Mouse (Mus musculus) myocyte (in vitro differentiated cells): ENCODE results near the gene Arhgef12. TPM values are rescaled to one million over a fixed set of nuclear protein-coding genes. Genes with fewer than 3 reads are reported as not detected.

ENCODE experiments used
- H3K27me3 ChIP-seq: one replicate; pipeline ENCODE4 v1.6.1; 2011; ENCODE audit not compliant: control insufficient read depth, insufficient read depth, insufficient read length
- H3K36me3 ChIP-seq: one replicate; pipeline ENCODE4 v1.6.1; 2011; ENCODE audit not compliant: control insufficient read depth, insufficient read depth
- H3K4me2 ChIP-seq: one replicate; pipeline ENCODE4 v1.6.1; 2011; ENCODE audit warnings: low read depth, control low read depth
- H3K4me3 ChIP-seq: one replicate; pipeline ENCODE4 v1.5.1; 2011; ENCODE audit warnings: mild to moderate bottlenecking, control low read depth, moderate library complexity
- H3K79me2 ChIP-seq: one replicate; pipeline ENCODE4 v1.6.1; 2011; ENCODE audit not compliant: control insufficient read depth, insufficient read depth
- H3ac ChIP-seq: one replicate; pipeline ENCODE4 v1.6.1; 2011; ENCODE audit not compliant: control insufficient read depth, insufficient read length
- CEBPB ChIP-seq: IDR thresholded peaks from 2 replicates; pipeline ENCODE4 v1.6.1; 2011; ENCODE audit warnings: mild to moderate bottlenecking, moderate library complexity; ENCODE audit not compliant: poor library complexity, insufficient read depth, severe bottlenecking
- E2F4 ChIP-seq: IDR thresholded peaks from one replicate; pipeline ENCODE4 v1.6.1; 2011; ENCODE audit warnings: mild to moderate bottlenecking, control low read depth, moderate library complexity; ENCODE audit not compliant: insufficient read depth
- MAX ChIP-seq: IDR thresholded peaks from one replicate; pipeline ENCODE4 v1.6.1; 2011; ENCODE audit warnings: low read depth, mild to moderate bottlenecking, control low read depth
- MYOD1 ChIP-seq, 3 experiments: IDR thresholded peaks; one replicate each; pipeline ENCODE4 v1.6.1; 2011; ENCODE audit warnings: control low read depth in 2 of 3, low read depth in 2 of 3, mild to moderate bottlenecking in 2 of 3, moderate library complexity in 1 of 3; ENCODE audit not compliant: insufficient read length in 2 of 3, control insufficient read depth in 1 of 3
- MYOG ChIP-seq, 3 experiments: IDR thresholded peaks; one replicate each; pipeline ENCODE4 v1.6.1; 2011; ENCODE audit warnings: control low read depth in 2 of 3, low read depth in 2 of 3, mild to moderate bottlenecking in 2 of 3; ENCODE audit not compliant: insufficient read length in 2 of 3, control insufficient read depth in 1 of 3, insufficient read depth in 1 of 3
- POLR2A ChIP-seq: IDR thresholded peaks from one replicate; pipeline ENCODE4 v1.6.1; 2011; ENCODE audit warnings: low read depth, mild to moderate bottlenecking, control low read depth, moderate library complexity; ENCODE audit not compliant: insufficient read length
- POLR2AphosphoS2 ChIP-seq: IDR thresholded peaks from one replicate; pipeline ENCODE4 v1.6.1; 2011; ENCODE audit warnings: low read depth, control low read depth; ENCODE audit not compliant: insufficient read length
- REST ChIP-seq: IDR thresholded peaks from one replicate; pipeline ENCODE4 v1.6.1; 2011; ENCODE audit warnings: mild to moderate bottlenecking, control low read depth, moderate library complexity; ENCODE audit not compliant: insufficient read depth, insufficient read length
- SRF ChIP-seq: IDR thresholded peaks from one replicate; pipeline ENCODE4 v1.6.1; 2011; ENCODE audit warnings: low read depth; ENCODE audit not compliant: control insufficient read depth, insufficient read length
- TCF12 ChIP-seq: IDR thresholded peaks from one replicate; pipeline ENCODE4 v1.6.1; 2011; ENCODE audit warnings: mild to moderate bottlenecking, control low read depth; ENCODE audit not compliant: poor library complexity, insufficient read depth, severe bottlenecking
- TCF3 ChIP-seq: IDR thresholded peaks from one replicate; pipeline ENCODE4 v1.6.1; 2011; ENCODE audit warnings: low read depth, control low read depth; ENCODE audit not compliant: insufficient read length
- USF1 ChIP-seq: IDR thresholded peaks from one replicate; pipeline ENCODE4 v1.6.1; 2011; ENCODE audit warnings: low read depth, mild to moderate bottlenecking, control low read depth, moderate library complexity
- polyA plus RNA-seq: library from polyadenylated mRNA; unstranded; fragments of >200 nt; fragmentation: generic; extraction: Trizol; gene quantifications from one replicate; pipeline ENCODE4 v1.2.1, GENCODE M21; 2012; ENCODE audit warnings: missing spikeins

The Arhgef12 gene
- polyA plus RNA-seq, 1 experiment = 12.9 TPM

GRCm38 (mm10) chr9:43109125-43109524, 2.1 kb upstream of the Arhgef12 start:
- H3K79me2 ChIP-seq = peaks cover 12% of the 10 kb centered on the region
- no peaks in the 10 kb centered on the region for H3K27me3 ChIP-seq
- no peak overlapping the region for H3K4me2 ChIP-seq
- H3K36me3 ChIP-seq = no peaks in the 10 kb centered on the region
- no peak for TF ChIP-seq TCF12
- TF ChIP-seq REST = no peak
- no peak for TF ChIP-seq CEBPB
- TF ChIP-seq MAX = no peak
- TF ChIP-seq POLR2AphosphoS2 = no peak
- TF ChIP-seq MYOG (IDR thresholded peaks at IDR 0.05; ENCODE audit: control insufficient read depth in 1 of 3, insufficient read depth in 1 of 3, insufficient read length in 2 of 3, low read depth in 2 of 3) = no peak
- no peak overlapping the region for H3ac ChIP-seq
- H3K4me3 ChIP-seq = no peak overlapping the region

- Histone ChIP-seq H3K4me3 (no peak overlapping the region), H3K79me2 (peaks cover 16% of the 10 kb centered on the region), H3K4me2 (no peak overlapping the region), H3K27me3 (no peaks in the 10 kb centered on the region), H3K36me3 (no peaks in the 10 kb centered on the region), H3ac (no peak overlapping the region)
- no peak for TF ChIP-seq REST
- TF ChIP-seq MYOG (IDR thresholded peaks at IDR 0.05; ENCODE audit: control insufficient read depth in 1 of 3, insufficient read depth in 1 of 3, insufficient read length in 2 of 3, low read depth in 2 of 3) = no peak
- no peak for TF ChIP-seq E2F4
- TF ChIP-seq MAX = no peak
- TF ChIP-seq MYOD1 (IDR thresholded peaks at IDR 0.05; ENCODE audit: control insufficient read depth in 1 of 3, insufficient read length in 2 of 3, low read depth in 2 of 3) = no peak
- no peak for TF ChIP-seq USF1
- TF ChIP-seq POLR2A = no peak
- TF ChIP-seq POLR2AphosphoS2 = no peak
- TF ChIP-seq TCF3 = no peak
- no peak for TF ChIP-seq TCF12
- no peak for TF ChIP-seq CEBPB
Observed at GRCm38 (mm10) chr9:43108721-43109120, 1.7 kb upstream of the Arhgef12 start.

GRCm38 (mm10) chr9:43108081-43108480, 1.0 kb upstream of the Arhgef12 start:
- TF ChIP-seq USF1 (no peak), POLR2A (no peak), MYOD1 (IDR thresholded peaks at IDR 0.05; ENCODE audit: control insufficient read depth in 1 of 3, insufficient read length in 2 of 3, low read depth in 2 of 3) (no peak), TCF3 (no peak), CEBPB (no peak), E2F4 (no peak), POLR2AphosphoS2 (no peak), REST (no peak), SRF (no peak), MAX (no peak), TCF12 (no peak), MYOG (IDR thresholded peaks at IDR 0.05; ENCODE audit: control insufficient read depth in 1 of 3, insufficient read depth in 1 of 3, insufficient read length in 2 of 3, low read depth in 2 of 3) (no peak)
- Histone ChIP-seq H3K4me3 (no peak overlapping the region), H3K79me2 (peaks cover 22% of the 10 kb centered on the region), H3K27me3 (no peaks in the 10 kb centered on the region), H3ac (no peak overlapping the region), H3K36me3 (no peaks in the 10 kb centered on the region), H3K4me2 (no peak overlapping the region)

GRCm38 (mm10) chr9:43107555-43107954, 516 bp upstream of the Arhgef12 start:
- Histone ChIP-seq H3ac (no peak overlapping the region), H3K4me2 (peak overlapping the region; percentile 99), H3K4me3 (peak overlapping the region; percentile 91), H3K27me3 (no peaks in the 10 kb centered on the region), H3K79me2 (peaks cover 28% of the 10 kb centered on the region), H3K36me3 (no peaks in the 10 kb centered on the region)
- TF ChIP-seq USF1 (no peak), POLR2AphosphoS2 (no peak), MYOD1 (IDR thresholded peaks at IDR 0.05; ENCODE audit: control insufficient read depth in 1 of 3, insufficient read length in 2 of 3, low read depth in 2 of 3) (no peak), REST (no peak), MAX (no peak), CEBPB (no peak), E2F4 (no peak), TCF12 (no peak), TCF3 (no peak), MYOG (IDR thresholded peaks at IDR 0.05; ENCODE audit: control insufficient read depth in 1 of 3, insufficient read depth in 1 of 3, insufficient read length in 2 of 3, low read depth in 2 of 3) (no peak), SRF (no peak), POLR2A (no peak)

GRCm38 (mm10) chr9:43106426-43107186, 433 bp downstream of the Arhgef12 start:
- peaks cover 36% of the 10 kb centered on the region for H3K79me2 ChIP-seq
- no peaks in the 10 kb centered on the region for H3K27me3 ChIP-seq
- H3K4me2 ChIP-seq = peak overlapping the region; percentile 99
- peak overlapping the region; percentile 66 for H3ac ChIP-seq
- peak overlapping the region; percentile 91 for H3K4me3 ChIP-seq
- no peaks in the 10 kb centered on the region for H3K36me3 ChIP-seq
- TF ChIP-seq USF1 = no peak
- no peak for TF ChIP-seq MAX
- TF ChIP-seq MYOD1 (IDR thresholded peaks at IDR 0.05; ENCODE audit: control insufficient read depth in 1 of 3, insufficient read length in 2 of 3, low read depth in 2 of 3) = no peak
- TF ChIP-seq REST = no peak
- no peak for TF ChIP-seq SRF
- no peak for TF ChIP-seq TCF3
- TF ChIP-seq MYOG (IDR thresholded peaks at IDR 0.05; ENCODE audit: control insufficient read depth in 1 of 3, insufficient read depth in 1 of 3, insufficient read length in 2 of 3, low read depth in 2 of 3) = no peak
- TF ChIP-seq POLR2AphosphoS2 = no peak
